Mouse (Mus musculus) ES-E14 (cell line): ENCODE results near the gene Zfp993.
"Not testable (repeated sequence)": the region's sequence is repeated elsewhere in the genome, so short reads cannot be mapped to it uniquely, and the experiment has no call there.

Experiments used
- CHD2 ChIP-seq: IDR thresholded peaks from 2 replicates; pipeline ENCODE4 v1.6.1; 2014; ENCODE audit warnings: mild to moderate bottlenecking, low read depth, low read length, inconsistent platforms
- HCFC1 ChIP-seq: IDR thresholded peaks from 2 replicates; pipeline ENCODE4 v1.6.1; 2012; ENCODE audit warnings: low read length, inconsistent platforms, borderline replicate concordance; ENCODE audit not compliant: insufficient read depth
- MAFK ChIP-seq: IDR thresholded peaks from 2 replicates; pipeline ENCODE4 v1.6.1; 2014; ENCODE audit warnings: mild to moderate bottlenecking, low read depth, low read length, inconsistent platforms; ENCODE audit not compliant: insufficient read depth
- ZC3H11A ChIP-seq: IDR thresholded peaks from 2 replicates; pipeline ENCODE4 v1.6.1; 2012; ENCODE audit warnings: low read depth, mild to moderate bottlenecking, inconsistent platforms, low read length, borderline replicate concordance
- ZNF384 ChIP-seq: IDR thresholded peaks from 2 replicates; pipeline ENCODE4 v1.6.1; 2012; ENCODE audit warnings: low read depth, low read length, inconsistent platforms

- not testable (repeated sequence) for TF ChIP-seq CHD2, ZC3H11A, MAFK, HCFC1, ZNF384
Measured at GRCm38 (mm10) chr4:146644367-146644766, 33.6 kb downstream of the Zfp993 start.
